Mouse (Mus musculus): ENCODE results near the gene 4921536K21Rik.

The 4921536K21Rik gene

GRCm38 (mm10) chr11:3855846-3856245 is 39.1 kb downstream of the 4921536K21Rik start:
- DNase-seq (ENCODE audit: low spot score in 2 of 2): no peak

GRCm38 (mm10) chr11:3854156-3854555 is 40.7 kb downstream of the 4921536K21Rik start:
- no peak for DNase-seq (ENCODE audit: low spot score in 2 of 2)

GRCm38 (mm10) chr11:3853481-3854034 is 41.3 kb downstream of the 4921536K21Rik start:
- peak; percentile 36 for DNase-seq (ENCODE audit: low spot score in 2 of 2)

GRCm38 (mm10) chr11:3853031-3853430 is 41.9 kb downstream of the 4921536K21Rik start:
- no peak for DNase-seq (ENCODE audit: low spot score in 2 of 2)

GRCm38 (mm10) chr11:3851872-3852271 is 43.0 kb downstream of the 4921536K21Rik start:
- no peak for DNase-seq (ENCODE audit: low spot score in 2 of 2)

- DNase-seq (ENCODE audit: low spot score in 2 of 2): no peak
Observed at GRCm38 (mm10) chr11:3850746-3851277, 44.1 kb downstream of the 4921536K21Rik start.

- DNase-seq (ENCODE audit: low spot score in 2 of 2): no peak
Observed at GRCm38 (mm10) chr11:3850315-3850614, 44.6 kb downstream of the 4921536K21Rik start.

GRCm38 (mm10) chr11:3849469-3850314 is 45.2 kb downstream of the 4921536K21Rik start:
- no peak for DNase-seq (ENCODE audit: low spot score in 2 of 2)

- no peak for DNase-seq (ENCODE audit: low spot score in 2 of 2)
Observed at GRCm38 (mm10) chr11:3846351-3846750, 48.5 kb downstream of the 4921536K21Rik start.

- peak; percentile 21 to 46 for DNase-seq (ENCODE audit: low spot score in 2 of 2)
Observed at GRCm38 (mm10) chr11:3843943-3844734, 50.8 kb downstream of the 4921536K21Rik start.

Data from heart, adult 9 months (tissue).